Mouse (Mus musculus) liver, embryonic 13.5 days (tissue): ENCODE results near the gene Dse. TPM values are rescaled to one million over a fixed set of nuclear protein-coding genes. Genes with fewer than 3 reads are reported as not detected.
A peak's percentile ranks its signal among the peaks of the same experiment; 100 is the strongest.
"Not testable (repeated sequence)": the region's sequence is repeated elsewhere in the genome, so short reads cannot be mapped to it uniquely, and the experiment has no call there.

Source experiments
- ATAC-seq: fragments of 200-750 bp; cut with Nextera tagmentation; 2 replicates; pipeline ENCODE4 v1.8.0; 2017; ENCODE audit warnings: low read depth, mild to moderate bottlenecking, moderate number of reproducible peaks, moderate library complexity
- DNase-seq: peaks from one replicate; pipeline ENCODE4 v3.0.0; 2022
- H3K27ac ChIP-seq: fragments of 300-500 bp; sonication (generic); 2 replicates; pipeline ENCODE4 v1.5.1; 2015; ENCODE audit warnings: moderate library complexity, mild to moderate bottlenecking, inconsistent platforms
- H3K27me3 ChIP-seq: fragments of 300-500 bp; sonication (generic); 2 replicates; pipeline ENCODE4 v1.6.1; 2015; ENCODE audit warnings: mild to moderate bottlenecking, inconsistent platforms
- H3K36me3 ChIP-seq: fragments of 300-500 bp; sonication (generic); 2 replicates; pipeline ENCODE4 v1.6.1; 2015; ENCODE audit warnings: mild to moderate bottlenecking, inconsistent platforms
- H3K4me1 ChIP-seq: fragments of 300-500 bp; sonication (generic); replicated peaks from 2 replicates; pipeline ENCODE4 v1.6.1; 2015; ENCODE audit warnings: inconsistent platforms
- H3K4me2 ChIP-seq: fragments of 300-500 bp; sonication (generic); 2 replicates; pipeline ENCODE4 v1.6.1; 2015; ENCODE audit warnings: inconsistent platforms, mild to moderate bottlenecking, moderate library complexity
- H3K4me3 ChIP-seq: fragments of 300-500 bp; sonication (generic); replicated peaks from 2 replicates; pipeline ENCODE4 v1.5.1; 2015; ENCODE audit warnings: mild to moderate bottlenecking, inconsistent platforms
- H3K9ac ChIP-seq: fragments of 300-500 bp; sonication (generic); 2 replicates; pipeline ENCODE4 v1.6.1; 2015; ENCODE audit warnings: mild to moderate bottlenecking, inconsistent platforms
- H3K9me3 ChIP-seq: fragments of 300-500 bp; sonication (generic); replicated peaks from 2 replicates; pipeline ENCODE4 v1.6.1; 2016; ENCODE audit warnings: inconsistent platforms
- WGBS: fragments of 180-500 bp; shearing (Covaris S2); methylation state at CpG from one replicate; pipeline ENCODE4 v1.1.7; 2015; ENCODE audit not compliant: insufficient replicate concordance; 5-methylcytosine and 5-hydroxymethylcytosine counted together
- polyA plus RNA-seq: library from polyadenylated mRNA; unstranded; fragments of >200 nt; fragmentation: Nextera tagmentation; extraction: Ambion mirVana; gene quantifications from 2 replicates; pipeline ENCODE4 v1.2.1, GENCODE M21; 2015

Gene Dse
- 6.0 and 7.9 TPM in 2 replicates for polyA plus RNA-seq

- WGBS, result 1% methylated on average over 14 of the region's 14 CpGs
- Histone ChIP-seq H3K4me3 (peak within 1 kb of the TSS; percentile 54), H3K9ac (peak within 1 kb of the TSS; percentile 52), H3K4me2 (peak within 1 kb of the TSS; percentile 63), H3K27ac (peak within 1 kb of the TSS; percentile 37), H3K9me3 (no peaks in the 10 kb centered on the region), H3K4me1 (peaks cover 8% of the 10 kb centered on the region; the same call in 1 of the 2 replicates), H3K27me3 (peaks cover 39% of the 10 kb centered on the region), H3K36me3 (no peaks in the 10 kb centered on the region)
- ATAC-seq (no peak; the same call in 1 of the 2 replicates), DNase-seq (no peak)
Measured at GRCm38 (mm10) chr10:34207503-34207850, at the start of gene Dse. TSS of gene Dse (minus strand) at chr10:34207715.

GRCm38 (mm10) chr10:34252833-34253232, 45.3 kb upstream of the Dse start:
- H3K27ac ChIP-seq, H3K27me3 ChIP-seq, H3K4me3 ChIP-seq, H3K4me1 ChIP-seq, H3K4me2 ChIP-seq, H3K9me3 ChIP-seq, H3K9ac ChIP-seq, DNase-seq, H3K36me3 ChIP-seq, ATAC-seq: not testable (repeated sequence)
- WGBS, result 74% methylated on average over 9 of the region's 9 CpGs

GRCm38 (mm10) chr10:34249594-34249993, 42.1 kb upstream of the Dse start:
- Histone ChIP-seq H3K27ac (no peak overlapping the region), H3K4me3 (no peak overlapping the region), H3K36me3 (no peaks in the 10 kb centered on the region), H3K4me2 (no peak overlapping the region), H3K9ac (no peak overlapping the region), H3K27me3 (no peaks in the 10 kb centered on the region), H3K4me1 (peaks cover 9% of the 10 kb centered on the region), H3K9me3 (no peaks in the 10 kb centered on the region)
- 15% methylated on average over 2 of the region's 2 CpGs for WGBS
- no peak for ATAC-seq
- no peak for DNase-seq

GRCm38 (mm10) chr10:34247757-34248156, 40.2 kb upstream of the Dse start:
- Histone ChIP-seq H3K4me3 (no peak overlapping the region), H3K9ac (no peak overlapping the region), H3K27me3 (no peaks in the 10 kb centered on the region), H3K36me3 (no peaks in the 10 kb centered on the region), H3K4me2 (no peak overlapping the region), H3K4me1 (peaks cover 12% of the 10 kb centered on the region), H3K27ac (no peak overlapping the region), H3K9me3 (no peaks in the 10 kb centered on the region)
- ATAC-seq (no peak), DNase-seq (no peak)
- WGBS, result 57% methylated on average over 3 of the region's 3 CpGs

- DNase-seq, result no peak
- Histone ChIP-seq H3K9ac (no peak overlapping the region), H3K36me3 (no peaks in the 10 kb centered on the region), H3K4me1 (peaks cover 12% of the 10 kb centered on the region), H3K27me3 (no peaks in the 10 kb centered on the region), H3K4me3 (no peak overlapping the region), H3K9me3 (no peaks in the 10 kb centered on the region), H3K4me2 (no peak overlapping the region), H3K27ac (no peak overlapping the region)
- WGBS, result 54% methylated on average over 2 of the region's 2 CpGs
- no peak for ATAC-seq
Measured at GRCm38 (mm10) chr10:34246106-34246505, 38.6 kb upstream of the Dse start.

- DNase-seq (no peak), ATAC-seq (no peak)
- no peaks in the 10 kb centered on the region for H3K9me3 ChIP-seq
- no peak overlapping the region for H3K4me3 ChIP-seq
- H3K4me2 ChIP-seq, result no peak overlapping the region
- H3K9ac ChIP-seq, result no peak overlapping the region
- H3K4me1 ChIP-seq, result peaks cover 15% of the 10 kb centered on the region
- H3K27ac ChIP-seq, result no peak overlapping the region
- 55% methylated on average over 5 of the region's 5 CpGs for WGBS
- H3K36me3 ChIP-seq, result no peaks in the 10 kb centered on the region
- H3K27me3 ChIP-seq, result no peaks in the 10 kb centered on the region
Measured at GRCm38 (mm10) chr10:34244745-34245144, 37.2 kb upstream of the Dse start.

GRCm38 (mm10) chr10:34238536-34238935, 31.0 kb upstream of the Dse start:
- Histone ChIP-seq H3K4me1 (peaks cover 24% of the 10 kb centered on the region), H3K27me3 (no peaks in the 10 kb centered on the region), H3K36me3 (no peaks in the 10 kb centered on the region), H3K27ac (peak overlapping the region; percentile 75), H3K4me2 (peak overlapping the region; percentile 39), H3K9me3 (no peaks in the 10 kb centered on the region), H3K4me3 (no peak overlapping the region), H3K9ac (0 out of 2 replicates have a peak overlapping the region, but pooled peaks have one; percentile 29)
- DNase-seq (peak; percentile 59), ATAC-seq (peak; percentile 98)
- WGBS, result 30% methylated on average over 4 of the region's 4 CpGs

GRCm38 (mm10) chr10:34236569-34236968, 29.1 kb upstream of the Dse start:
- Histone ChIP-seq H3K27me3 (no peaks in the 10 kb centered on the region), H3K9ac (no peak overlapping the region), H3K36me3 (no peaks in the 10 kb centered on the region), H3K9me3 (no peaks in the 10 kb centered on the region), H3K27ac (no peak overlapping the region), H3K4me2 (no peak overlapping the region), H3K4me3 (no peak overlapping the region), H3K4me1 (peaks cover 24% of the 10 kb centered on the region)
- ATAC-seq (no peak), DNase-seq (no peak)
- 72% methylated on average over 5 of the region's 5 CpGs for WGBS

GRCm38 (mm10) chr10:34235384-34235783, 27.9 kb upstream of the Dse start:
- Histone ChIP-seq H3K36me3 (no peaks in the 10 kb centered on the region), H3K4me2 (no peak overlapping the region), H3K27ac (no peak overlapping the region), H3K4me3 (no peak overlapping the region), H3K9me3 (no peaks in the 10 kb centered on the region), H3K27me3 (no peaks in the 10 kb centered on the region), H3K4me1 (peaks cover 20% of the 10 kb centered on the region), H3K9ac (no peak overlapping the region)
- WGBS, result 13% methylated on average over 3 of the region's 3 CpGs
- no peak for ATAC-seq
- DNase-seq, result no peak

- Histone ChIP-seq H3K27ac (no peak overlapping the region), H3K36me3 (no peaks in the 10 kb centered on the region), H3K4me1 (peaks cover 21% of the 10 kb centered on the region), H3K4me2 (no peak overlapping the region), H3K9me3 (no peaks in the 10 kb centered on the region), H3K9ac (no peak overlapping the region), H3K4me3 (no peak overlapping the region), H3K27me3 (no peaks in the 10 kb centered on the region)
- DNase-seq (no peak), ATAC-seq (no peak)
- 30% methylated on average over 2 of the region's 2 CpGs for WGBS
Measured at GRCm38 (mm10) chr10:34233931-34234745, 26.6 kb upstream of the Dse start.

- Histone ChIP-seq H3K4me2 (no peak overlapping the region), H3K4me3 (no peak overlapping the region), H3K27me3 (no peaks in the 10 kb centered on the region), H3K9me3 (no peaks in the 10 kb centered on the region), H3K36me3 (no peaks in the 10 kb centered on the region), H3K9ac (no peak overlapping the region), H3K27ac (no peak overlapping the region), H3K4me1 (peaks cover 16% of the 10 kb centered on the region)
- WGBS, result 56% methylated on average over 1 of the region's 1 CpGs
- no peak for ATAC-seq
- DNase-seq, result no peak
Measured at GRCm38 (mm10) chr10:34233418-34233817, 25.9 kb upstream of the Dse start.

GRCm38 (mm10) chr10:34230121-34230675, 22.7 kb upstream of the Dse start:
- no peak overlapping the region for H3K9ac ChIP-seq
- DNase-seq, result no peak
- no peak overlapping the region for H3K4me2 ChIP-seq
- ATAC-seq, result no peak
- no peaks in the 10 kb centered on the region for H3K36me3 ChIP-seq
- no peak overlapping the region for H3K4me3 ChIP-seq
- no peak overlapping the region for H3K27ac ChIP-seq
- H3K9me3 ChIP-seq, result no peaks in the 10 kb centered on the region
- WGBS, result 48% methylated on average over 5 of the region's 5 CpGs
- peaks cover 4% of the 10 kb centered on the region for H3K4me1 ChIP-seq
- no peaks in the 10 kb centered on the region for H3K27me3 ChIP-seq
